Mouse (Mus musculus): ENCODE measurements around the gene Serpinb9d. TPM values are rescaled to one million over a fixed set of nuclear protein-coding genes. Genes with fewer than 3 reads are reported as not detected.

Serpinb9d gene
- not detected in 4 replicates for total RNA-seq (2023; ENCODE audit: inconsistent age)

GRCm38 (mm10) chr13:33192659-33193058 is at the start of gene Serpinb9d:
Gene Serpinb9d, plus strand, starts transcription at chr13:33192959.

GRCm38 (mm10) chr13:33159642-33160041 is 33.1 kb upstream of the Serpinb9d start, which contains the start of gene Serpinb9c:
Gene Serpinb9c, minus strand, starts transcription at chr13:33159742.

GRCm38 (mm10) chr13:33249312-33249711 is 56.6 kb downstream of the Serpinb9d start, which contains the start of gene Serpinb9e:
Gene Serpinb9e, plus strand, starts transcription at chr13:33249612.

Other genes starting within 250 kb of the Serpinb9d start
- 9.9 to 14.7 TPM (median 10.3 TPM) in 4 replicates for gene Serpinb6b, start 227.8 kb upstream of the Serpinb9d start, total RNA-seq (2023; ENCODE audit: inconsistent age)
- 1.7 to 3.4 TPM (median 2.6 TPM) in 4 replicates for gene Serpinb9, start 189.7 kb upstream of the Serpinb9d start, total RNA-seq (2023; ENCODE audit: inconsistent age)
- gene Serpinb9b, start 165.5 kb upstream of the Serpinb9d start, total RNA-seq (2023; ENCODE audit: inconsistent age): 0.51 TPM in 1 of 4 replicates, not detected in the others
- gene Serpinb1b, start 114.4 kb upstream of the Serpinb9d start, total RNA-seq (2023; ENCODE audit: inconsistent age): not detected in 4 replicates
- not detected in 4 replicates for gene Serpinb9c, start 33.2 kb upstream of the Serpinb9d start, total RNA-seq (2023; ENCODE audit: inconsistent age)
- gene Serpinb9e, start 56.7 kb downstream of the Serpinb9d start, total RNA-seq (2023; ENCODE audit: inconsistent age): not detected in 4 replicates
- gene Serpinb9f, start 131.1 kb downstream of the Serpinb9d start, total RNA-seq (2023; ENCODE audit: inconsistent age): not detected in 4 replicates
- gene Gm11397, start 202.8 kb downstream of the Serpinb9d start, total RNA-seq (2023; ENCODE audit: inconsistent age): not detected in 4 replicates

All from B cell, adult (primary cell).